Mouse (Mus musculus) left cerebral cortex, adult 9 months (tissue): ENCODE measurements at regions not wholly inside any gene's neighbourhood (a gene's known extent, or its start where the extent isn't known, plus 50 kb on each side); places are given as distances from the start of the nearest gene placed in this dataset.

Source experiments
- DNase-seq, 2 experiments: peaks; one replicate each; pipeline ENCODE4 v3.0.0; 2022; ENCODE audit warnings: low spot score in 2 of 2

- DNase-seq = no peak
Observed at GRCm38 (mm10) chr8:38723254-38723653, 1729.8 kb downstream of the AI429214 start.

GRCm38 (mm10) chr8:38725257-38725656 lies 1731.9 kb downstream of the AI429214 start:
- no peak for DNase-seq

DNA sequence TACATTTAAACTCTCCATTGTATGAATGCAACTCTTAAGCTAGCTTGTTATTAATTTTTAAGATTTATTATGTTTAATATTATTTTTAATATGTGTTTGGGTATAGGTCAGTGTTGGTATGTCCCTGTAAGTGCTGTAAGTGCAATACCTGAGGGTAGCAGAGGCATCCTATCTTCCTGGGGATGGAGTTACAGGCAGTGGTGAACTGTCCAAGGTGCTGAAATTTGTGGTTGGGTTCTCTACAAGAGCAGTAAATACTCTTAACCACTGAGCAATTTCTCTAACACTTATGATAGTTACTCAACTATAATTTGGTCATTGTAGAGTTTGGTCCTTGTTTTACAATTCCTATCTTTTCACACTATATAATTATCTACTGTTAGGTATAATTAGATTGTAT lies 1753.7 kb downstream of the AI429214 start:
- DNase-seq = no peak

GRCm38 (mm10) chr8:38766626-38767226 lies 1773.3 kb downstream of the AI429214 start:
- no peak for DNase-seq

DNA sequence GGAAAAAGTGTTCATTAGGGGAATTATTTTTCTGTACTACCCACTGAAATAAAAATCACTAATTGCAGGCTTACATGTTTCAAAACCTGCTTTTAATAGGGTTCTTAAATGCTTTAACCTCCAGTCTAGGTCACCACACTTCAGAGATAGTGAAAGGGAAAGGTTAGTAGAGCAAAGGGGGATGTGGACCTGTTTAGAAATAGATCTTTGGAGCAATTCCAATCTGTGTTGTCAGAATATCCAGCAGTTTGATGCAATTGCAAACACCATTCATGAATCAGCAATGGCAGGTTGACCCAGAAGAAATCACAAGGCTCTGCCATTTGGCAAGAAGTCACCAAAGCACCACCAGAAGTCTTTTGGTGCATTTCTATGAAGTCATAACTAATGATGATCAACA lies 1819.1 kb downstream of the AI429214 start:
- no peak for DNase-seq

DNA sequence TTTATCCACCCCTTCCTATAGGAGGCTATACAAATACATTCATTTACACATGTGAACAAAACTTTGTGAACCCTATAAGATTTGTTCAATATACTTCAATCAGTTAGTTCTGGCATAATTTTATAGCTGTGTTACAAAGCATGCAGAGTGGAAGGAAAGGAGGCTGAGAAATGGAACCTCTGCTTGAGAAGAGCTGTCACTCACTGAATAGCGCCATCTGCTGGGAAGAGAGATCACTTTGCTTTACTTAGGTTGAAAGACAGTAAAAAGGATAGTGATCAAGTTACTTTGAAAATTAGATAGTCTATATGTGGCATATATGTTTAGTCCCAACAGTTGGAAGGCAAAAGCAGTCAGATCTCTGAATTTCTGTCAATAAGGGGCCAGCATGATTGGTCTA lies 1824.8 kb downstream of the AI429214 start:
- DNase-seq = peak; percentile 10 to 40

DNA sequence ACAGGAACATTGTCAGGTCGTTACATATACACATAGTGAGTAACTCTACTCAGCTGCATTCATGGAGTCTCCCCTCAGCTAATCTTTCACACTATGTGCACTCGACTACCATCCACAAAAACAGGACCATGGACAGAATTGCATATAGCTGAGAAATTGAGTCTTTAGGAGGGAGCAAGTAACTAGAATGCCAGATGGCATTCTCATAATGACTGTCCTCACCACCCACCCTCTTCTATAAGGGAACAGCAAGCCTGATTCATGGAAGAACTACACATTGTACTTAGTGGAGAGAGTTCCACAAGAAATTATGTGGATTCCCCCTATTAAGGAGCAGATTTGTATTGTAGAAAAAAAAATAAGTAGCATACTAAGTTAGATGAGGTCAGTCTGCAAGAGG lies 1813.4 kb upstream of the Adam24 start:
- peak; percentile 7 to 21 for DNase-seq

DNA sequence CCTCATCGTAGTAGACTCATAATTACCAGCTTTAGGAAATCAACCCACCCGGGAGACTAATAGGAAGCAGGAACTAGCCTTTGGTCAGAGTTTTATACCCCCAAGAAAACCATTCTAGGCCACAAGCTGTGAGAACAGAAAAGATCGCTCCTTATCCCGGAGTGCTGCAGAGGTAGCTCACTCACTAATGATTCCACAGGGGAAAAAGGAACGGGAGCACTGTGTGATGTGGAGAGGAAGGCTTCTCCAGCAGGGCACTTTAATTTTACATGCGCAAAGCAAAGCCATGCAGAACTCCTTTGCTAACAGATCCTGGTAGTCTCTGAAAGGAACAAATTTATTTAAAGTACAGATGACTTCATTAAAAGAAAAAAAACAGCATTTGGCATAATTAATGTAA lies 1807.5 kb upstream of the Adam24 start:
- no peak for DNase-seq
